10 mouse cellular contexts compared by ENCODE assay signal in the genomic region with DNA sequence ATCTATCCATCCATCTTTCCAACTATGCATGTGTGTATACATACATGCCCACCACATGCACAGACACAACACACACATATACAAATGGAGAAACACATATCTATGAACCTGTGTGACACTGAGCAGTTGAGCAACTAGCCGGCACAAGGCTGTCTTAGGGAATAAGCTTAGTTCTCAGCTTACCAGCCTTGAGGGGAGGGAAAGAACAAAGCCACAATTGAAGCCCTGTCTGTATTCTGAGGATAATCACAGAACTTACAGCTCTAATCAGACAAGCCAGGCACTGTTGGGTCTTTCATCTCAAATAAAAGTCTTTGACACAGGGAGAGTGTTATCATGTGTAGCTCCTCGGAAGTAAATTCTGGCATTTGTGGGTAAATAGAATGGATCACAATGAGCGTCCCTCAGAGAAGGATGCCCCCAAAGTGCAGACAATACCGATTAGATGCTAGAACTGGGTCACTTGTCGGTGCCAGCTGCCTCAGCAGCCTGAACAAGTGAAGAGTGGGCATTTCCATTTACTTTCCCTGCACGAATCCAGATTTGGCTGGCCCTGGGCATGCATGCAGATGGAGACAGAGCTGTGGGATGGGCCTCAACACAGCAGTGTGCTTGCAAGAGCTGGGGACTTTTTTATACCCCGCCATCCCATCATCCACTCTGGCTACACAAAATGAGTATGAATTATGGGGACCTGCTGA.
DNase-seq lines count a peak whose midpoint lies in the region; ATAC-seq lines count a peak whose summit lies in the region.
"Had no signal": no experiment of that assay in that cellular context is flagged by ENCODE, and none has a peak within 500 bp of the region (broad histone marks: within the 10 kb centered on the region; RNA-seq: fewer than 3 reads in every experiment).

No protein-coding gene starts in this region.

- peak overlapping the region; percentile 33; the same call in 1 of the 2 replicates for H3K27ac ChIP-seq in hindbrain, embryonic 16.5 days (ENCODE audit: low read depth, low read length)

- intact Hi-C loops in left cerebral cortex, postnatal 36 days (cut with DNase I): no loop called here

- H3K36me3 ChIP-seq in hindbrain, embryonic 16.5 days (ENCODE audit: control insufficient read depth, insufficient read depth, low read length): no peaks in the 10 kb centered on the region

- no peaks in the 10 kb centered on the region for H3K27me3 ChIP-seq in hindbrain, embryonic 16.5 days (replicated peaks; ENCODE audit: control insufficient read depth, insufficient read depth, low read length)

- ATAC-seq in hindbrain, embryonic 16.5 days: peak; percentile 97
- ATAC-seq: CD4-positive, CD25-positive, alpha-beta regulatory T cell, adult 4 months; inflammation-experienced regulatory T-cells, adult 6 months had no signal

- H3K4me1 ChIP-seq in hindbrain, embryonic 16.5 days (ENCODE audit: control insufficient read depth, insufficient read depth, low read depth, low read length): no peaks in the 10 kb centered on the region

- H3K4me2 ChIP-seq in hindbrain, embryonic 16.5 days (ENCODE audit: low read length): peak overlapping the region; percentile 13; the same call in 1 of the 2 replicates

- no peak overlapping the region for H3K9ac ChIP-seq in hindbrain, embryonic 16.5 days (ENCODE audit: low read depth, low read length)

- no peak overlapping the region for H3K4me3 ChIP-seq in hindbrain, embryonic 16.5 days (ENCODE audit: low read length)

- WGBS in hindbrain, embryonic 16.5 days: 32% methylated on average over 7 of the region's 7 CpGs

- DNase-seq in testis, postnatal 14 days (ENCODE audit: low spot score): peak; percentile 6
- DNase-seq in testis, postnatal 10 days (ENCODE audit: low spot score): no peak
- DNase-seq in left cerebral cortex, postnatal 36 days (ENCODE audit: low spot score in 2 of 2): peak; percentile 45 to 47
- DNase-seq in telencephalon, adult 2 months (ENCODE audit: low read depth, low spot score): peak; percentile 65
- no peak for DNase-seq in thymus, adult 18-20 months
- DNase-seq in kidney, postnatal 10 days: no peak
- no peak for DNase-seq in heart, adult 9 months (ENCODE audit: low spot score in 2 of 2)

- H3K9me3 ChIP-seq in hindbrain, embryonic 16.5 days (ENCODE audit: control insufficient read depth, low read length): no peaks in the 10 kb centered on the region

Comparison
In these comparisons a context has a peak if more than half of its experiments do, and no peak if none do; other contexts are left out.
1. DNase-seq: peak in testis, postnatal 14 days (single experiment), left cerebral cortex, postnatal 36 days (2 of 2) and telencephalon, adult 2 months (single experiment); none in testis, postnatal 10 days (single experiment), thymus, adult 18-20 months (0 of 2), kidney, postnatal 10 days (single experiment) and heart, adult 9 months (0 of 2).